Mouse (Mus musculus) erythroid progenitor cell, adult 5-6 weeks (primary cell): Measurements from ENCODE around the gene Myo3b. TPM values are rescaled to one million over a fixed set of nuclear protein-coding genes. Genes with fewer than 3 reads are reported as not detected.
"Not testable (repeated sequence)": the region's sequence is repeated elsewhere in the genome, so short reads cannot be mapped to it uniquely, and the experiment has no call there.

ENCODE experiments used
- ATAC-seq: replicated peaks from 2 replicates; pipeline ENCODE4 v1.8.0; 2016; ENCODE audit warnings: moderate number of reproducible peaks, mild to moderate bottlenecking, moderate TSS enrichment, inconsistent platforms; ENCODE audit not compliant: poor library complexity, low FRiP score, severe bottlenecking
- total RNA-seq, 2 experiments: library from RNA; stranded (forward) in 1 of 2; stranded (reverse) in 1 of 2; fragments of 150-400 nt in 1 of 2; fragments of 186-747, 209-891 nt in 1 of 2; gene quantifications; 2 replicates each; pipeline versions ENCODE4 v1.2.3 to v1.2.4; 2015 to 2017; ENCODE audit warnings: low replicate concordance in 2 of 2

The Myo3b gene
- total RNA-seq, 2 experiments from 2014 or later = 0.42 TPM; not detected in 1

GRCm38 (mm10) chr2:70176823-70177708 is 138.1 kb downstream of the Myo3b start:
- ATAC-seq = no peak

GRCm38 (mm10) chr2:70177709-70178030 is 138.7 kb downstream of the Myo3b start:
- no peak for ATAC-seq

- no peak for ATAC-seq
These were observed 139.3 kb downstream of the Myo3b start for GRCm38 (mm10) chr2:70178241-70178640.

- ATAC-seq = no peak
These were observed 143.3 kb downstream of the Myo3b start for GRCm38 (mm10) chr2:70182150-70182670.

GRCm38 (mm10) chr2:70187040-70187439 is 148.1 kb downstream of the Myo3b start:
- ATAC-seq = no peak

- ATAC-seq = no peak
These were observed 156.7 kb downstream of the Myo3b start for GRCm38 (mm10) chr2:70195418-70196248.

GRCm38 (mm10) chr2:70201796-70202555 is 163.1 kb downstream of the Myo3b start:
- ATAC-seq = no peak

- ATAC-seq = no peak
These were observed 163.7 kb downstream of the Myo3b start for GRCm38 (mm10) chr2:70202578-70203167.

GRCm38 (mm10) chr2:70208411-70208810 is 169.5 kb downstream of the Myo3b start:
- ATAC-seq = no peak

GRCm38 (mm10) chr2:70209790-70210189 is 170.9 kb downstream of the Myo3b start:
- no peak for ATAC-seq

- ATAC-seq = no peak
These were observed 171.8 kb downstream of the Myo3b start for GRCm38 (mm10) chr2:70210427-70211332.

- ATAC-seq = no peak
These were observed 175.5 kb downstream of the Myo3b start for GRCm38 (mm10) chr2:70214401-70214800.

GRCm38 (mm10) chr2:70217800-70218199 is 178.9 kb downstream of the Myo3b start:
- no peak for ATAC-seq

GRCm38 (mm10) chr2:70218469-70218868 is 179.5 kb downstream of the Myo3b start:
- ATAC-seq = no peak

GRCm38 (mm10) chr2:70226679-70227078 is 187.8 kb downstream of the Myo3b start:
- no peak for ATAC-seq

GRCm38 (mm10) chr2:70234450-70234849 is 195.5 kb downstream of the Myo3b start:
- not testable (repeated sequence) for ATAC-seq

- ATAC-seq = no peak
These were observed 207.1 kb downstream of the Myo3b start for GRCm38 (mm10) chr2:70245981-70246380.

- no peak for ATAC-seq
These were observed 209.7 kb downstream of the Myo3b start for GRCm38 (mm10) chr2:70248616-70249015.

GRCm38 (mm10) chr2:70249872-70250271 is 210.9 kb downstream of the Myo3b start:
- ATAC-seq = no peak
